In genomic region chr15:18925392-18926117, GRCm38 (mm10) we compare ENCODE assay signal across 23 mouse cellular contexts.
DNase-seq lines count a peak whose midpoint lies in the region; ATAC-seq lines count a peak whose summit lies in the region.
"Had no signal": no experiment of that assay in that cellular context is flagged by ENCODE, and none has a peak within 500 bp of the region (broad histone marks: within the 10 kb centered on the region; RNA-seq: fewer than 3 reads in every experiment).

No protein-coding gene starts in this region.

- H3K9ac ChIP-seq in embryonic facial prominence, embryonic 14.5 days (ENCODE audit: low read depth, low read length) = no peak overlapping the region
- H3K9ac ChIP-seq in neural tube, embryonic 11.5 days (ENCODE audit: low read length) = no peak overlapping the region
- H3K9ac ChIP-seq: embryonic facial prominence, embryonic 13.5 days; hindbrain, embryonic 14.5 days; liver, postnatal 0 days had no signal

- peak; percentile 7 for DNase-seq in embryonic facial prominence, embryonic 14.5 days (ENCODE audit: low spot score)
- DNase-seq in embryonic facial prominence, embryonic 10.5 days (ENCODE audit: low spot score) = no peak
- peak; percentile 20 for DNase-seq in layer of hippocampus, adult 11-12 months (ENCODE audit: low spot score)
- DNase-seq in layer of hippocampus, postnatal 36 days = no peak
- no peak for DNase-seq in neural tube, embryonic 11.5 days (ENCODE audit: low spot score)
- no peak for DNase-seq in neural tube, embryonic 10.5 days (ENCODE audit: extremely low spot score, low spot score)
- no peak for DNase-seq in heart, adult 18-20 months
- DNase-seq: adrenal gland, adult 2 months; cerebellum, adult 11-12 months; gastrocnemius, postnatal 25 days; heart, postnatal 10 days; kidney, adult 11 months; kidney, postnatal 14 days; liver; liver, postnatal 0 days; lung, postnatal 14 days; thymus, postnatal 4 days had no signal

- no peak for ATAC-seq in embryonic facial prominence, embryonic 14.5 days (ENCODE audit: low read depth)
- peak; percentile 39 for ATAC-seq in neural tube, embryonic 11.5 days (ENCODE audit: insufficient read depth, low FRiP score, low TSS enrichment)
- ATAC-seq in inflammation-experienced regulatory T-cells, adult 6 months = no peak
- ATAC-seq: liver, postnatal 0 days had no signal

- H3K4me3 ChIP-seq in embryonic facial prominence, embryonic 14.5 days (ENCODE audit: low read depth, low read length) = no peak overlapping the region
- H3K4me3 ChIP-seq in embryonic facial prominence, embryonic 10.5 days = no peak overlapping the region
- no peak overlapping the region for H3K4me3 ChIP-seq in neural tube, embryonic 11.5 days (ENCODE audit: low read depth, low read length)
- H3K4me3 ChIP-seq: embryonic facial prominence, embryonic 13.5 days; heart, embryonic 10.5 days; megakaryocyte, embryonic 14.5 days had no signal

- no peaks in the 10 kb centered on the region for H3K4me1 ChIP-seq in embryonic facial prominence, embryonic 14.5 days (ENCODE audit: control insufficient read depth, insufficient read depth, low read length)
- H3K4me1 ChIP-seq in embryonic facial prominence, embryonic 10.5 days = no peaks in the 10 kb centered on the region
- no peaks in the 10 kb centered on the region for H3K4me1 ChIP-seq in neural tube, embryonic 11.5 days (ENCODE audit: control insufficient read depth, insufficient read depth, low read length)
- H3K4me1 ChIP-seq: embryonic facial prominence, embryonic 13.5 days; heart, embryonic 10.5 days; megakaryocyte, embryonic 14.5 days had no signal

- 86% methylated on average over 1 of the region's 1 CpGs for WGBS in embryonic facial prominence, embryonic 14.5 days
- 89% methylated on average over 1 of the region's 1 CpGs for WGBS in embryonic facial prominence, embryonic 10.5 days
- 80% methylated on average over 1 of the region's 1 CpGs for WGBS in neural tube, embryonic 11.5 days

- H3K36me3 ChIP-seq in embryonic facial prominence, embryonic 14.5 days (ENCODE audit: control insufficient read depth, insufficient read depth, low read length) = no peaks in the 10 kb centered on the region
- no peaks in the 10 kb centered on the region for H3K36me3 ChIP-seq in embryonic facial prominence, embryonic 10.5 days (replicated peaks)
- H3K36me3 ChIP-seq in neural tube, embryonic 11.5 days (ENCODE audit: control insufficient read depth, insufficient read depth, low read length) = no peaks in the 10 kb centered on the region
- H3K36me3 ChIP-seq: embryonic facial prominence, embryonic 13.5 days; heart, embryonic 10.5 days had no signal

- no peak overlapping the region for H3K4me2 ChIP-seq in embryonic facial prominence, embryonic 14.5 days (ENCODE audit: low read depth, low read length)
- H3K4me2 ChIP-seq in neural tube, embryonic 11.5 days (ENCODE audit: low read depth) = no peak overlapping the region
- H3K4me2 ChIP-seq: embryonic facial prominence, embryonic 13.5 days; hindbrain, embryonic 14.5 days had no signal

- H3K27ac ChIP-seq in embryonic facial prominence, embryonic 14.5 days (replicated peaks; ENCODE audit: low read depth, low read length) = no peak overlapping the region
- H3K27ac ChIP-seq in embryonic facial prominence, embryonic 10.5 days (replicated peaks) = no peak overlapping the region
- H3K27ac ChIP-seq in neural tube, embryonic 11.5 days (ENCODE audit: low read depth, low read length) = no peak overlapping the region
- H3K27ac ChIP-seq: embryonic facial prominence, embryonic 13.5 days; heart, embryonic 10.5 days; hindbrain, embryonic 14.5 days had no signal

- H3K9me3 ChIP-seq in embryonic facial prominence, embryonic 14.5 days (ENCODE audit: control insufficient read depth, low read length) = no peaks in the 10 kb centered on the region
- no peaks in the 10 kb centered on the region for H3K9me3 ChIP-seq in embryonic facial prominence, embryonic 10.5 days
- H3K9me3 ChIP-seq in neural tube, embryonic 11.5 days (ENCODE audit: control insufficient read depth, low read length) = no peaks in the 10 kb centered on the region
- H3K9me3 ChIP-seq: embryonic facial prominence, embryonic 13.5 days; heart, embryonic 10.5 days; megakaryocyte, embryonic 14.5 days had no signal

- H3K27me3 ChIP-seq in embryonic facial prominence, embryonic 14.5 days (replicated peaks; ENCODE audit: control insufficient read depth, insufficient read depth, low read length) = no peaks in the 10 kb centered on the region
- no peaks in the 10 kb centered on the region for H3K27me3 ChIP-seq in embryonic facial prominence, embryonic 10.5 days (replicated peaks; ENCODE audit: low read depth, poor library complexity, severe bottlenecking)
- no peaks in the 10 kb centered on the region for H3K27me3 ChIP-seq in neural tube, embryonic 11.5 days (ENCODE audit: control insufficient read depth, insufficient read depth, low read length)
- H3K27me3 ChIP-seq: CH12.LX; embryonic facial prominence, embryonic 13.5 days; megakaryocyte, embryonic 14.5 days had no signal

Comparison
In these comparisons a context has a peak if more than half of its experiments do, and no peak if none do; other contexts are left out.
1. DNase-seq: peak in embryonic facial prominence, embryonic 14.5 days (single experiment) and layer of hippocampus, adult 11-12 months (single experiment); none in embryonic facial prominence, embryonic 10.5 days (single experiment), layer of hippocampus, postnatal 36 days (0 of 2), neural tube, embryonic 11.5 days (single experiment), neural tube, embryonic 10.5 days (single experiment) and heart, adult 18-20 months (0 of 2).